Comparison of ENCODE assay signal across 14 mouse cellular contexts in genomic region chr13:58147760-58148159, GRCm38 (mm10).
"Had no signal": no experiment of that assay in that cellular context is flagged by ENCODE, and none has a peak within 500 bp of the region (broad histone marks: within the 10 kb centered on the region; RNA-seq: fewer than 3 reads in every experiment).

No protein-coding gene starts in this region.

- H3K27ac ChIP-seq: left cerebral cortex, adult 2 months; limb, embryonic 12.5 days; limb, embryonic 15.5 days; neural tube, embryonic 12.5 days; stomach, embryonic 15.5 days had no signal

- DNase-seq: kidney, adult 9 months; layer of hippocampus, adult 9-11 months; layer of hippocampus, postnatal 36 days; lung, adult 18-20 months; spleen, adult 18-20 months had no signal

- H3K9ac ChIP-seq: limb, embryonic 15.5 days; stomach, embryonic 15.5 days had no signal

- H3K4me1 ChIP-seq: limb, embryonic 12.5 days; neural tube, embryonic 12.5 days; stomach, embryonic 15.5 days had no signal

- H3K9me3 ChIP-seq: limb, embryonic 15.5 days; lung, embryonic 15.5 days; midbrain, embryonic 15.5 days; neural tube, embryonic 12.5 days; neural tube, embryonic 15.5 days; stomach, embryonic 15.5 days had no signal

- H3K27me3 ChIP-seq: limb, embryonic 12.5 days; limb, embryonic 15.5 days; lung, embryonic 15.5 days; midbrain, embryonic 15.5 days; neural tube, embryonic 12.5 days; neural tube, embryonic 15.5 days; stomach, embryonic 15.5 days had no signal

- H3K36me3 ChIP-seq: limb, embryonic 12.5 days; limb, embryonic 15.5 days; lung, embryonic 15.5 days; midbrain, embryonic 10.5 days; midbrain, embryonic 15.5 days; neural tube, embryonic 12.5 days; neural tube, embryonic 15.5 days; stomach, embryonic 15.5 days had no signal
